Mouse (Mus musculus): ENCODE measurements around the gene Nuf2.

Gene Nuf2

DNA sequence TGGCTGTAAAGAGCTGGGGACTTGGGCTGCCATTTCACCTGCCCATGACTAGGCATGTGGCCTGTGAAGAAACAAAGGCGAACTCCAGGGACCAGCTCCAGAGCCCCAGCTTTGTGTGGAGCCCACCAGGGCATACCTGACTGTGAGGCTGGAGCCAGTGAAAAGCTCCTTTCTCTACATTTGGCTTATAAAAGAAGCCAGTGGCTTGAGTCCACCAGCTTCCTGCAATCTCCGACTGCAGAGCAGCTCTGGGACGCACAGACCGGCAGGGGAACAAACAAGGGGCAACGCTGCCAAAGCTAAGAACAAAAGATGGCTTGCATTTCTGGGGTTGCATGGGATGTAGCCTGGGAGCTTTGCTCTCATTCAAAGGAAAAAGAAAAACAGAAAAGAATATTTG is 63.5 kb downstream of the Nuf2 start:
- peak in 1 of 2 experiments; percentile 19 for DNase-seq

DNA sequence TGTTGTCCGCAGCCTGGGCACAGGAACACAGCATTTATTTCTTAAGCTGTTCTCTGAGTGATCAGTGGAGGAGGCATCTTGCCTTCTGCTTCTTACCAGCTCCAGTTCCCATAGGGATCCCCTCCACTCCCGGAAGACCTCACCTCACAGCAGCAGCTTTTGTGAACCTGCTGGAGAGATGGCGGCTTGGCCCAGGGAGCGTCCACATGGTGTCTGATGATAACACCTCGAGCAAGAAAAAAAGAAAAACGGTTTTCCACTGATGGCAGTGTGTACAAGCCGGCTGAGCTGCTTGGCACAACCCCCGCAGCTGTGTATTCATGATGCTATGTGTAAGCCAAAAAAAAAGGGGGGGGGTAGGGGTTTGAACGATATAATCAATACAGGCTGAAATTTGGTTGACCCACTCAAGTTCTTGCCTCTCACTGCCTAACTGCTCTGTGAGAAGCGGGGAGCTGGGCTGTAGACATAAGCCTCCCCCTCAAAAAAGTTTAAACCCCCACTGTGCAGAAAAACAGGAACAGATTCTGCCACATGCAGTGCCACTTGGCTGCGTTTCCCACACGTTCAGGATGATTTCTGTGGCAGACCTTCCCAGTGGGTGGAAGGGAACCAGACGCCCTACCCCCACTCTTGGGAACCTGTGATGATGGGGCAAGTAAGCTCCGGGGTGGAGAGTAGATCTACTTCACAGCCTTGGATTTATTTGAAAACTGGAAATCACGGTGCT is 68.7 kb downstream of the Nuf2 start:
- DNase-seq, result peak; percentile 73 to 82

DNA sequence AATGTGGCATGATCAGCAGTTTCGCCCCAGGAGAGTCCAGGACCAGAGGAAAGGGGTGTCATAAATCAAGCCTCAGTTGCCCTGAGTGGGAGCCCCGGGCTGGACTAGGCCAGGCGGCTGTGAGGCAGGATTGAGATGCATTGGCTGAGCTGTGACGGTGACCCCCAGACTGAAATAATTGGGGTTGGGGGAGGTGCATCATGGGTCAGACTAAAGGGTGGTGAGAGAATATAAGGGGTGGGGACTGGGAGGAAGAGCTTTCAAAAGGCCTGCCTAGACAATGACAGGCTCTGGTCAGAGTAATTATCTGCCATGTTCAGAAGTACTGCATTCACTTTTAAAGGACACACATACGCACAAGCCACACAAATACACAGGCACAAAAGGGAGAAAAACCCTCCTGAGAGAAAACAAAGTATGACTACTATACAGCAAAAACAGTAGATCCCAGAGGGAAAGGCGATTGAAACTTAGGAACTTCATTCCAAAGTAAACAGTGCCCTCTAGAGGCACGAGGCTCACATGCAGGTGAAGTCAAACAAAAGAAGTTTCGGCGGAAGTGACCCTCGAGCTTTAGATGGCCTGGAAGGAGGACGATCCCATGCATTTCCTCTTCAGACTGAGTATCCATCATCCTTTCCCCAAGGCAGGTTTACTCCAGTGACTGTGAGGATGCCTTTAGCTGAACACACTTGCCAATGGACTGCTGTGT is 72.0 kb downstream of the Nuf2 start:
- DNase-seq, result peak; percentile 47 to 71
